Mouse (Mus musculus) embryo, embryonic 10 days (tissue): ENCODE data around the gene Arfgap1.

Experiments used
- DNase-seq: peaks from one replicate; pipeline ENCODE4 v3.0.0-alpha.2; 2015; ENCODE audit warnings: low spot score

The Arfgap1 gene

GRCm38 (mm10) chr2:180986449-180986848 lies 19.4 kb downstream of the Arfgap1 start, which contains the start of gene Col20a1:
TSS of gene Col20a1 (plus strand) at chr2:180986535.
- DNase-seq, result no peak

GRCm38 (mm10) chr2:180987001-180987400 lies 20.0 kb downstream of the Arfgap1 start:
- DNase-seq, result no peak

GRCm38 (mm10) chr2:180987432-180988030 lies 20.5 kb downstream of the Arfgap1 start:
- DNase-seq, result peak; percentile 51

GRCm38 (mm10) chr2:180988347-180988913 lies 21.4 kb downstream of the Arfgap1 start:
- no peak for DNase-seq

- DNase-seq, result no peak
Measured at GRCm38 (mm10) chr2:180988948-180989347, 21.9 kb downstream of the Arfgap1 start.

GRCm38 (mm10) chr2:180990347-180990746 lies 23.3 kb downstream of the Arfgap1 start:
- DNase-seq, result no peak

GRCm38 (mm10) chr2:180994360-180994759 lies 27.3 kb downstream of the Arfgap1 start:
- no peak for DNase-seq

GRCm38 (mm10) chr2:180995457-180995856 lies 28.4 kb downstream of the Arfgap1 start:
- DNase-seq, result no peak

GRCm38 (mm10) chr2:180996436-180996835 lies 29.4 kb downstream of the Arfgap1 start:
- DNase-seq, result peak; percentile 73

GRCm38 (mm10) chr2:180996905-180997304 lies 29.9 kb downstream of the Arfgap1 start:
- no peak for DNase-seq

GRCm38 (mm10) chr2:181007054-181007453 lies 40.0 kb downstream of the Arfgap1 start:
- peak; percentile 68 for DNase-seq

- DNase-seq, result no peak
Measured at GRCm38 (mm10) chr2:181008339-181008738, 41.3 kb downstream of the Arfgap1 start.

- no peak for DNase-seq
Measured at GRCm38 (mm10) chr2:181031406-181031934, 64.4 kb downstream of the Arfgap1 start.
